Mouse (Mus musculus) midbrain, embryonic 12.5 days (tissue): ENCODE results near the gene Cab39. TPM values are rescaled to one million over a fixed set of nuclear protein-coding genes. Genes with fewer than 3 reads are reported as not detected.
"Not testable (repeated sequence)": the region's sequence is repeated elsewhere in the genome, so short reads cannot be mapped to it uniquely, and the experiment has no call there.

ENCODE experiments used
- ATAC-seq: fragments of 200-750 bp; cut with Nextera tagmentation; 2 replicates; pipeline ENCODE4 v1.8.0; 2017; ENCODE audit warnings: low read depth, moderate TSS enrichment, moderate library complexity; ENCODE audit not compliant: low FRiP score
- H3K27ac ChIP-seq: fragments of 300-500 bp; sonication (generic); replicated peaks from 2 replicates; pipeline ENCODE4 v1.5.1; 2016; ENCODE audit warnings: mild to moderate bottlenecking
- H3K27me3 ChIP-seq: fragments of 300-500 bp; sonication (generic); 2 replicates; pipeline ENCODE4 v1.6.1; 2016; ENCODE audit warnings: mild to moderate bottlenecking
- H3K36me3 ChIP-seq: fragments of 300-500 bp; sonication (generic); 2 replicates; pipeline ENCODE4 v1.6.1; 2016
- H3K4me1 ChIP-seq: fragments of 300-500 bp; sonication (generic); 2 replicates; pipeline ENCODE4 v1.6.1; 2016
- H3K4me2 ChIP-seq: fragments of 300-500 bp; sonication (generic); replicated peaks from 2 replicates; pipeline ENCODE4 v1.6.1; 2016; ENCODE audit warnings: mild to moderate bottlenecking, moderate library complexity
- H3K4me3 ChIP-seq: fragments of 300-500 bp; sonication (generic); 2 replicates; pipeline ENCODE4 v1.5.1; 2016; ENCODE audit warnings: mild to moderate bottlenecking
- H3K9ac ChIP-seq: fragments of 300-500 bp; sonication (generic); replicated peaks from 2 replicates; pipeline ENCODE4 v1.6.1; 2016; ENCODE audit warnings: mild to moderate bottlenecking, moderate library complexity
- H3K9me3 ChIP-seq: fragments of 300-500 bp; sonication (generic); 2 replicates; pipeline ENCODE4 v1.6.1; 2016; ENCODE audit warnings: mild to moderate bottlenecking
- WGBS: fragments of 180-500 bp; shearing (Covaris S2); methylation state at CpG from one replicate; pipeline ENCODE4 v1.1.7; 2016; 5-methylcytosine and 5-hydroxymethylcytosine counted together
- polyA plus RNA-seq: library from polyadenylated mRNA; unstranded; fragments of >200 nt; fragmentation: Nextera tagmentation; extraction: Ambion mirVana; gene quantifications from 2 replicates; pipeline ENCODE4 v1.2.1, GENCODE M21; 2016

The Cab39 gene
- polyA plus RNA-seq, 1 experiment from 2014 or later: 69.2 TPM

- under 1% methylated on average over 38 of the region's 38 CpGs for WGBS
- Histone ChIP-seq H3K4me2 (peak overlapping the region; percentile 68), H3K4me3 (peak overlapping the region; percentile 98), H3K9me3 (no peaks in the 10 kb centered on the region), H3K36me3 (no peaks in the 10 kb centered on the region), H3K27me3 (no peaks in the 10 kb centered on the region; the same call in 1 of the 2 replicates), H3K4me1 (peaks cover 15% of the 10 kb centered on the region), H3K9ac (peak overlapping the region; percentile 99), H3K27ac (peak overlapping the region; percentile 98)
- peak; percentile 3; the same call in 1 of the 2 replicates for ATAC-seq
Measured at GRCm38 (mm10) chr1:85794106-85794771, 998 bp downstream of the Cab39 start.

- peak overlapping the region; percentile 19; the same call in 1 of the 2 replicates for H3K4me3 ChIP-seq
- no peak overlapping the region for H3K27ac ChIP-seq
- no peaks in the 10 kb centered on the region for H3K9me3 ChIP-seq
- H3K4me1 ChIP-seq: peaks cover 15% of the 10 kb centered on the region
- no peaks in the 10 kb centered on the region; the same call in 1 of the 2 replicates for H3K27me3 ChIP-seq
- no peaks in the 10 kb centered on the region for H3K36me3 ChIP-seq
- 0 out of 2 replicates have a peak overlapping the region, but pooled peaks have one; percentile 11 for H3K9ac ChIP-seq
- 70% methylated on average over 3 of the region's 3 CpGs for WGBS
- no peak for ATAC-seq
- H3K4me2 ChIP-seq: peak overlapping the region; percentile 38
Measured at GRCm38 (mm10) chr1:85795196-85795595, 2.0 kb downstream of the Cab39 start.

- Histone ChIP-seq H3K9me3 (no peaks in the 10 kb centered on the region), H3K27ac (no peak overlapping the region), H3K4me1 (peaks cover 12% of the 10 kb centered on the region), H3K4me3 (no peak overlapping the region), H3K4me2 (no peak overlapping the region), H3K27me3 (no peaks in the 10 kb centered on the region), H3K9ac (no peak overlapping the region), H3K36me3 (no peaks in the 10 kb centered on the region; the same call in 1 of the 2 replicates)
- ATAC-seq: no peak
- 73% methylated on average over 1 of the region's 1 CpGs for WGBS
Measured at GRCm38 (mm10) chr1:85799776-85800175, 6.5 kb downstream of the Cab39 start.

- Histone ChIP-seq H3K4me1 (no peaks in the 10 kb centered on the region), H3K9me3 (no peaks in the 10 kb centered on the region), H3K4me2 (no peak overlapping the region), H3K27me3 (no peaks in the 10 kb centered on the region), H3K4me3 (no peak overlapping the region), H3K27ac (no peak overlapping the region), H3K36me3 (no peaks in the 10 kb centered on the region; the same call in 1 of the 2 replicates), H3K9ac (no peak overlapping the region)
- 94% methylated on average over 1 of the region's 1 CpGs for WGBS
- no peak for ATAC-seq
Measured at GRCm38 (mm10) chr1:85802517-85802916, 9.3 kb downstream of the Cab39 start.

- 94% methylated on average over 8 of the region's 8 CpGs for WGBS
Measured at GRCm38 (mm10) chr1:85804551-85804950, 11.3 kb downstream of the Cab39 start.

GRCm38 (mm10) chr1:85809256-85809655 lies 16.0 kb downstream of the Cab39 start:
- ATAC-seq: no peak
- H3K9me3 ChIP-seq: no peaks in the 10 kb centered on the region
- WGBS: 79% methylated on average over 4 of the region's 4 CpGs

More at GRCm38 (mm10) chr1:85804551-85804950, 11.3 kb downstream of the Cab39 start:
- ATAC-seq: no peak
- H3K9me3 ChIP-seq: no peaks in the 10 kb centered on the region
- H3K27me3 ChIP-seq: no peaks in the 10 kb centered on the region
- H3K4me1 ChIP-seq: no peaks in the 10 kb centered on the region
- H3K36me3 ChIP-seq: no peaks in the 10 kb centered on the region; the same call in 1 of the 2 replicates
- H3K4me3 ChIP-seq: no peak overlapping the region
- H3K9ac ChIP-seq: no peak overlapping the region
- H3K27ac ChIP-seq: no peak overlapping the region
- H3K4me2 ChIP-seq: no peak overlapping the region

GRCm38 (mm10) chr1:85810343-85810742 lies 17.1 kb downstream of the Cab39 start:
- WGBS: 89% methylated on average over 2 of the region's 2 CpGs
- Histone ChIP-seq H3K36me3 (no peaks in the 10 kb centered on the region), H3K9me3 (no peaks in the 10 kb centered on the region), H3K27ac (no peak overlapping the region), H3K9ac (no peak overlapping the region), H3K4me1 (peaks cover 13% of the 10 kb centered on the region; the same call in 1 of the 2 replicates), H3K4me3 (no peak overlapping the region), H3K27me3 (no peaks in the 10 kb centered on the region), H3K4me2 (no peak overlapping the region)
- ATAC-seq: no peak

More at GRCm38 (mm10) chr1:85809256-85809655, 16.0 kb downstream of the Cab39 start:
- Histone ChIP-seq H3K27ac (no peak overlapping the region), H3K4me1 (peaks cover 12% of the 10 kb centered on the region; the same call in 1 of the 2 replicates), H3K4me2 (no peak overlapping the region), H3K36me3 (no peaks in the 10 kb centered on the region; the same call in 1 of the 2 replicates), H3K9ac (no peak overlapping the region), H3K4me3 (no peak overlapping the region), H3K27me3 (no peaks in the 10 kb centered on the region)

GRCm38 (mm10) chr1:85810787-85811186 lies 17.5 kb downstream of the Cab39 start:
- Histone ChIP-seq H3K9me3 (no peaks in the 10 kb centered on the region), H3K4me1 (peaks cover 13% of the 10 kb centered on the region; the same call in 1 of the 2 replicates), H3K9ac (no peak overlapping the region), H3K36me3 (no peaks in the 10 kb centered on the region), H3K27ac (no peak overlapping the region), H3K4me2 (no peak overlapping the region), H3K27me3 (no peaks in the 10 kb centered on the region), H3K4me3 (no peak overlapping the region)
- 87% methylated on average over 2 of the region's 2 CpGs for WGBS
- no peak for ATAC-seq

- H3K4me3 ChIP-seq, H3K9me3 ChIP-seq, H3K27ac ChIP-seq, H3K27me3 ChIP-seq, ATAC-seq, H3K4me2 ChIP-seq: not testable (repeated sequence)
- Histone ChIP-seq H3K9ac (0 out of 2 replicates have a peak overlapping the region, but pooled peaks have one; percentile 8), H3K4me1 (peaks cover 13% of the 10 kb centered on the region; the same call in 1 of the 2 replicates), H3K36me3 (peaks cover 11% of the 10 kb centered on the region)
Measured at GRCm38 (mm10) chr1:85814213-85814612, 21.0 kb downstream of the Cab39 start.

GRCm38 (mm10) chr1:85818121-85818520 lies 24.9 kb downstream of the Cab39 start:
- Histone ChIP-seq H3K4me1 (peaks cover 12% of the 10 kb centered on the region; the same call in 1 of the 2 replicates), H3K4me2 (no peak overlapping the region), H3K4me3 (no peak overlapping the region), H3K9ac (no peak overlapping the region), H3K27ac (no peak overlapping the region), H3K36me3 (peaks cover 35% of the 10 kb centered on the region), H3K27me3 (no peaks in the 10 kb centered on the region), H3K9me3 (no peaks in the 10 kb centered on the region)
- ATAC-seq: no peak
- 94% methylated on average over 6 of the region's 6 CpGs for WGBS

GRCm38 (mm10) chr1:85819695-85820094 lies 26.5 kb downstream of the Cab39 start:
- Histone ChIP-seq H3K4me1 (no peaks in the 10 kb centered on the region), H3K36me3 (peaks cover 39% of the 10 kb centered on the region), H3K4me2 (no peak overlapping the region), H3K9ac (no peak overlapping the region), H3K9me3 (no peaks in the 10 kb centered on the region), H3K4me3 (no peak overlapping the region), H3K27ac (no peak overlapping the region), H3K27me3 (no peaks in the 10 kb centered on the region)
- no peak for ATAC-seq
- WGBS: 97% methylated on average over 1 of the region's 1 CpGs

- Histone ChIP-seq H3K9ac (no peak overlapping the region), H3K4me1 (no peaks in the 10 kb centered on the region), H3K36me3 (peaks cover 41% of the 10 kb centered on the region), H3K4me3 (no peak overlapping the region), H3K27me3 (no peaks in the 10 kb centered on the region), H3K27ac (no peak overlapping the region), H3K4me2 (no peak overlapping the region), H3K9me3 (no peaks in the 10 kb centered on the region)
- no peak for ATAC-seq
- WGBS: 92% methylated on average over 8 of the region's 8 CpGs
Measured at GRCm38 (mm10) chr1:85822239-85822638, 29.0 kb downstream of the Cab39 start.
